Mouse (Mus musculus): ENCODE measurements at regions not wholly inside any gene's neighbourhood (a gene's known extent, or its start where the extent isn't known, plus 50 kb on each side); places are given as distances from the start of the nearest gene placed in this dataset.

DNA sequence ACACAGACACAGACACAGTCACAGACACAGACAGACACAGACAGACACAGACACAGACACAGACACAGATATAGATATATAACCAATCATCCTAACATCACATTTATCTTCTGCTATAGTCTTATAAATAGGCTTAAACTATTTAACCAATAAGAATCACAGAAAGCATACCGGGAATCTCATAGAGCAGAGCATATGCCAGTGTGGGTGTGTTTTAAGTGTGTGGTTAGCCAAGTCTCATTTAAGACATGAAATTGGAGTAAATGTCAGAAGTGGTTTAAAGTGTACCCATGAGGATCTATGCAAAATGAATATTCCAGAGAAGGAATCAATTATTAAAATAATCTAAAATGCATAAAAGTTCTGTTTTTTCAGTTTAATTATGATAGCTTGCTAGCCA lies 99.2 kb upstream of the Adamts5 start:
- intact Hi-C loops (cut with DNase I), result no loop called here
- peak in 1 of 2 experiments; percentile 66 for DNase-seq (ENCODE audit: low spot score in 2 of 2)

DNA sequence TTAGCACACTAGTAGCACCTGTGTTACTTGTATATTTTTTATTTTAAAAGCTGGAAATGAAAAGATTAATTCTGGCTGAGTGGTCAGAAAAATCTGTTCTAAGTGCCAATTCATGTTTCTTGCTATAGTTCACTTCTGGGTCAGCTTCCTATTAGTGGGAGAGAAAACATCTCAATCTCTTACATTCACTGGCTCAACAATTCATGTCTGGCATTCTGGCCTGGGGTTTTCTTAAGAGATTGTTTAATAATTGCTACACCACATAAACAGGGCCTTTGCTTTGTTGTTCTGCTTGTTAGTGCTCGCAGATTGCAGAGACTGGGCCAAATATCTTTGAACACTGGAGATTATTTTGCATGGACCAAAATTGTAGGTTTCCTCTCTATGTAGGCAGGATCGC lies 84.2 kb upstream of the Adamts5 start:
- DNase-seq (ENCODE audit: low spot score in 2 of 2), result no peak
- intact Hi-C loops (cut with DNase I), result no loop called here

DNA sequence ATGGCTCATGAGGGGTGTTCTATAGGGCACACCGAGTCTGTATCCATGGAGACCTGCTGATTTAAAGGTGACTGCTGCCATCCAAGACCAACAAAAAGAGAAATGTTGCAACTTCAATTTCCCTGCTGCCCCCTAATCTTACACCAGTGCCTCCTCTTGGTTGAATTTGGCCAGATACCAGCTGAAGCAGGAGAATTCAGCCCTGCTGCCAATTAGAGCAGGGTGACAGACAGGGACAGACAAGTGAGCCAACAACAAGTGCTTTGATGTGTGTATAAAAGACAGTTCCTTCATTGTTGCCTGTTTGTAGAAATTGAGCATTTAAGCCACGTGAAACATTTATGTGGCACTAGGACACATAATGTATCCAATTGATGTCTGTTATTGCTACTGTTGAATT lies 75.5 kb upstream of the Adamts5 start:
- DNase-seq (ENCODE audit: low spot score in 2 of 2), result no peak
- intact Hi-C loops (cut with DNase I), result no loop called here

DNA sequence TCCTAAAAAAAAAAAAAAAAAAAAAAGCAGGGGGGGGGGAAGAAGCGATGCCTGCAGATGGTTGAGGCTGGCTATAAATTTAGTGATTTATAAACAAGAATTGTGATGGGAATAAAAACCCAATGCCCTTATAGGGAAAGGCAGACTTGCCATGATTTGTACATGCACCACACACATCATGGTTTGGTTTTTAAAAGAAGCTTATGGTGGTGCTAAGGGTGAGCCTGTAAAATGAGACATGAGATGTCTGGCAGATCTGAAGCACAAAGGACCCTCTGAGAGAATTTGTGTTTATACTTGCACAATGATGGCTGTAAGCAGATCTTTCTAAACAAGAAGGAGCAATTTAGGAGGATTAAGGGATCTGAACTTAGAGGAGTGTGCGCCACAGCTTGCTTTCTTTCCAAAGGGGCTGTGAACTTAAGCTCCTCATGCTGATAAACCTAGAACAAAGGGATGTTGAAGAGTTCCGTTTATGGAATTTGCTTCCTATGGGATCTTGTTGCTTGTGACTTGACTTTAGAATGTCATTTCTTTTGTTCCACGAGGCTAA lies 65.3 kb upstream of the Adamts5 start:
- DNase-seq (ENCODE audit: low spot score in 2 of 2), result no peak
- intact Hi-C loops (cut with DNase I), result no loop called here

DNA sequence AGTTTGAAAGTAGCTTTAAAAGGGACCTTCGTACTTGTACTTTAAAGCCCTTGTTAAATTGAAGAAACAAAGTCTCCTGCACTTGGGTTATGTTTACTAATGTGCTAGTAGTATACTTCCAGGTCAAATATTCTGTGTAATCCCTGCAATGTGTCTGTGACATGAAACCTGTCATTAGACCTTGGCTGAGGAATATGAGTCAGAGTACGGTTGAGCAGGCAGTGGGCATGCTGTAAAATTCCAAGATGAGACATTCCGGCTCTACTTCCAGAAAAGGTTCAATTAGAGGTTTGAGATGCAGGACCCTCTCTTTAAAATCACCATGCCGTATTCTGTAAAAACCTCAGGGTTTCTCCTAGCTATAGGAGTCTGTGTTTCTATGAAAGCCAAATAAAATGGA lies 64.6 kb upstream of the Adamts5 start:
- intact Hi-C loops (cut with DNase I), result no loop called here
- no peak for DNase-seq (ENCODE audit: low spot score in 2 of 2)

DNA sequence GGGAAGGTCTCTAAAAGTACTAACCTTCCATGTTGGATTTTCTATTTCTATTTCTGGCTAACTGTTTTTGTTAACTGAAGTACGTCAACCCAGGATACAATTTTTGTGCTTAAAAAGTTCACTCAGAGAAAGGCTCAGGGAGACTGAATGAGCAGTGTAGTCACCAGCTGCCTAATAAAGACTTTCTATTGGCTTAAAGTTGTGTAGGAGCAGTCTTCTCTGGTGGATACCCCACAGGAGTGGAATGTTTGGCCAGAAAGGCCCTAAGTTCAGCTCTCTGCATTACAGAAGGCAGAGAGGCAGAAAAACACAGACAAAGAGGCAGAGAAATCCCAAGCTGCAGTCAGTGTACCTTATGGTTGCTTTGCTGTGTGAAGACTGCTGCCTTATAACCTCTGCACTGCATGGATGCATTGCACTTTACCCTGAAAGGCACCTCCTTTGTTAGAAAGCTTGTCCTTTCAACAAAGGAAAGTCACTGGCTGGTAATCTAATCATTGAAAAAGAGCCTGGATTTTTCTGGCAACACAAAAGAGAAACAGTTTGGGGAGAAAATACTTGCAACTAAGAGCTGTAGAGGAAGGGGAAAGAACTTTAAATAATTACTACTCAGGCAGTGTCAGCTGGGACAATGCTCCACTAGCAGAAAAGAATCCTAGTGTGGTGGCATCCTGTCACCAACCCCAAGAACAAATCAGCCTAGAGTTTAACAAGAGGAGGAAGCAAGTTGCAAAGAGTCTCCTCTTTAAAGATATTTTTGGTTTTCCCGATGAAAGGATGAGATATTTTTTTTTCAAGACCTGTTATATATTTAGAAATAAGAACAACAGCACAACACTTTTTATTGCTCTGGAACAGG lies 63.0 kb upstream of the Adamts5 start:
- intact Hi-C loops (cut with DNase I), result no loop called here
- DNase-seq (ENCODE audit: low spot score in 2 of 2), result no peak

DNA sequence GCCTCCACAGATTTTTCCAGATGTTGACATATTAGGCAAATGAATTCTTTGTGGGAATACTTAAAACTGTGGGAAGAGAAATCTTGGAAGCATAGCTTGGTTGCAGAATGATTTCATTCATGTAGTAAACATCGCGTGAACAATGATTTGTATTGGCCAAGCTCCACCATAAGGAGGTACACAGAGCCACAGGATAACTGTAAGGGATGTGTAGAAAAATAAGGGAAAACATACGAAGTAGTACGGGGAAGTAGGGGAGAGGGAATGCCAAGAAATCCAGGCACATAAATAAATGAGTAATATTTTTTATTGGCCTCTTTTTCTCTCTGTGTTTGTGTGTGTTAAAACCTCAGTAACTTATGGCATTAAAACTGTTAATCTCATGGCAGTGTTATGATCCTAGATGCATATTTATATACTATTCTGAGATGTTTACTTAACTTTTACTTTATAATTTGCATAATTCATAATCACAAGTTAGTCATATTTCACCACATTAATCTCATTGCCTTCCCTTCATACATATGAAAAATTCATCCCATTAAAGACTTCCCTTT lies 54.5 kb upstream of the Adamts5 start:
- intact Hi-C loops (cut with DNase I), result no loop called here
- no peak for DNase-seq (ENCODE audit: low spot score in 2 of 2)

DNA sequence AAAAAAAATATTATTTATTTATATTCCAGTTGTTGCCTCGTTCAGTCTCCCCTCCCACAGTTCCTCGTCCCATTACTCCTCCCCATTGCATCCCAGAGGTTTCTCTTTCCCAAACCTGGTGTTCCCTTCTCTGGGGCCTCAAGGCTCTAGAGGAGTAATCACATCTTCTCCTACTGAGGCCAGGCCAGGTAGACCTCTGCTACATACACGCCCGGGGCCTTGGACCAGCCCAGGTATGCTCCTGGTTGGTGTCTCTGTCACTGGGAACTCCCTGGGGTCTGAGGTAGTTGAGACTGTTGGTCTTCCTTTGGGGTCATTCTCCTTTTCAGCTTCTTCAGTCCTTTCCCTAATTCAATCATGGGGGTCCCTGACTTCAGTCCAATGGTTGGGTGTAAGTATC lies 50.0 kb upstream of the Adamts5 start:
- intact Hi-C loops (cut with DNase I), result no loop called here
- DNase-seq (ENCODE audit: low spot score in 2 of 2), result no peak
